Mouse (Mus musculus) neural tube, embryonic 12.5 days (tissue): ENCODE results near the gene Lmx1b. TPM values are rescaled to one million over a fixed set of nuclear protein-coding genes. Genes with fewer than 3 reads are reported as not detected.

Experiments
- ATAC-seq: fragments of 200-750 bp; cut with Nextera tagmentation; 2 replicates; pipeline ENCODE4 v1.8.0; 2017; ENCODE audit warnings: low read depth, mild to moderate bottlenecking, moderate TSS enrichment, moderate library complexity; ENCODE audit not compliant: low FRiP score
- H3K27ac ChIP-seq: fragments of 300-500 bp; sonication (generic); 2 replicates; pipeline ENCODE4 v1.5.1; 2016
- H3K27me3 ChIP-seq: fragments of 300-500 bp; sonication (generic); replicated peaks from 2 replicates; pipeline ENCODE4 v1.6.1; 2016; ENCODE audit warnings: mild to moderate bottlenecking
- H3K36me3 ChIP-seq: fragments of 300-500 bp; sonication (generic); 2 replicates; pipeline ENCODE4 v1.6.1; 2016; ENCODE audit warnings: mild to moderate bottlenecking
- H3K4me1 ChIP-seq: fragments of 300-500 bp; sonication (generic); 2 replicates; pipeline ENCODE4 v1.6.1; 2016
- H3K4me2 ChIP-seq: fragments of 300-500 bp; sonication (generic); replicated peaks from 2 replicates; pipeline ENCODE4 v1.6.1; 2016; ENCODE audit warnings: mild to moderate bottlenecking
- H3K4me3 ChIP-seq: fragments of 300-500 bp; sonication (generic); 2 replicates; pipeline ENCODE4 v1.5.1; 2016
- H3K9ac ChIP-seq: fragments of 300-500 bp; sonication (generic); 2 replicates; pipeline ENCODE4 v1.6.1; 2016; ENCODE audit warnings: mild to moderate bottlenecking
- H3K9me3 ChIP-seq: fragments of 300-500 bp; sonication (generic); 2 replicates; pipeline ENCODE4 v1.6.1; 2016; ENCODE audit warnings: mild to moderate bottlenecking
- WGBS: fragments of 180-500 bp; shearing (Covaris S2); methylation state at CpG from one replicate; pipeline ENCODE4 v1.1.7; 2016; 5-methylcytosine and 5-hydroxymethylcytosine counted together
- polyA plus RNA-seq: library from polyadenylated mRNA; unstranded; fragments of >200 nt; fragmentation: Nextera tagmentation; extraction: Ambion mirVana; gene quantifications from 2 replicates; pipeline ENCODE4 v1.2.1, GENCODE M21; 2016

Gene Lmx1b
- polyA plus RNA-seq, 1 experiment from 2014 or later = 4.6 TPM

DNA sequence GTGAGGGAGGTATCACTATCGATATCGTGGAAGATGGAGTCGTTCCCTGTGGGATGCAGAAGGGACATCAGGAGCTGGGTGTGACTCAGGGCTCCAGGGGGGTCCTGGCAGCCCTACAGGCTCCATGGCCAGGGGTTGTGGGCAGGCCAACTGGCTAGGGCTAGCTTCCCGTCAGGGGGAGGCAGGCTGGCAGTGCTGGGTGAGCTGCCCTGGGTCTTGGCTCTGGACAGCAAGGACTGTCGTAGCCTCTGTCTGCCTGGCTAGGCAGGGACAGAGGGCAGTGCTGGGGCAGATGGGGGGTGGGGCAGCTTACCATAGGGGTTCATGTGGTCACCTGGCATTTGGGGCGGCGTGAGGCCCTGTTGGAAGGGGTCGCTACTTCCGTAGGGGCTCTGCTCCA, 75.6 kb downstream of the Lmx1b start:
- 87% methylated on average over 9 of the region's 9 CpGs for WGBS

DNA sequence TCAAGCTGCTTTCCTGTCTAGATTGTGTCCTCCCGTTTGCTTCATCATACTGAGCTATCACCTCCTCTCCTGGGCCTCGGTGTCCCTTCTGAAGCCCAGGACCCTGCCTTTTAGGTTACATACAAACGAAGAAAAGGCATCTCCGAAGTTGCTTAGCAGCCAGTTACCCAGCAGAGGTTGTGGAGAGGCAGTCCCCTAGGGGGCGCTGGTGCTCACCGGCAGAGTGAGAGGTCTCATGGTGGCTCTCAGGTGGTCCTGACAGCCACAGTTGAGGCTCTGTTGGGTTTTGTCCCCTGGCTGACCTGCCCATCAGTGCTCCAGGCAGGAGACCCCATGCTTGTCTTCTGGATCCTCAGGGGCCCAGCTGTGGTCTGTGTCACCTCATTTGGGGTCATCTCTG, 80.6 kb downstream of the Lmx1b start:
- no peak overlapping the region for H3K9ac ChIP-seq
- 9% methylated on average over 6 of the region's 6 CpGs for WGBS
- ATAC-seq = no peak
- H3K4me1 ChIP-seq = peaks cover 3% of the 10 kb centered on the region; the same call in 1 of the 2 replicates
- H3K4me2 ChIP-seq = no peak overlapping the region
- H3K9me3 ChIP-seq = no peaks in the 10 kb centered on the region
- H3K27me3 ChIP-seq = peaks cover 29% of the 10 kb centered on the region
- no peak overlapping the region for H3K27ac ChIP-seq
- no peaks in the 10 kb centered on the region for H3K36me3 ChIP-seq
- H3K4me3 ChIP-seq = no peak overlapping the region

More for the DNA sequence above, 75.6 kb downstream of the Lmx1b start:
- Histone ChIP-seq H3K4me2 (no peak overlapping the region), H3K27ac (no peak overlapping the region), H3K27me3 (peaks cover 69% of the 10 kb centered on the region), H3K36me3 (no peaks in the 10 kb centered on the region), H3K4me1 (peaks cover 10% of the 10 kb centered on the region), H3K9ac (no peak overlapping the region), H3K4me3 (no peak overlapping the region), H3K9me3 (no peaks in the 10 kb centered on the region)
- ATAC-seq = no peak

GRCm38 (mm10) chr2:33559334-33559733, 81.0 kb downstream of the Lmx1b start:
- no peak overlapping the region for H3K4me2 ChIP-seq
- H3K4me3 ChIP-seq = no peak overlapping the region
- no peak overlapping the region for H3K9ac ChIP-seq
- H3K36me3 ChIP-seq = no peaks in the 10 kb centered on the region
- WGBS = 44% methylated on average over 7 of the region's 7 CpGs
- H3K27ac ChIP-seq = no peak overlapping the region
- H3K9me3 ChIP-seq = no peaks in the 10 kb centered on the region
- no peak for ATAC-seq
- H3K27me3 ChIP-seq = peaks cover 28% of the 10 kb centered on the region
- H3K4me1 ChIP-seq = peaks cover 3% of the 10 kb centered on the region; the same call in 1 of the 2 replicates

DNA sequence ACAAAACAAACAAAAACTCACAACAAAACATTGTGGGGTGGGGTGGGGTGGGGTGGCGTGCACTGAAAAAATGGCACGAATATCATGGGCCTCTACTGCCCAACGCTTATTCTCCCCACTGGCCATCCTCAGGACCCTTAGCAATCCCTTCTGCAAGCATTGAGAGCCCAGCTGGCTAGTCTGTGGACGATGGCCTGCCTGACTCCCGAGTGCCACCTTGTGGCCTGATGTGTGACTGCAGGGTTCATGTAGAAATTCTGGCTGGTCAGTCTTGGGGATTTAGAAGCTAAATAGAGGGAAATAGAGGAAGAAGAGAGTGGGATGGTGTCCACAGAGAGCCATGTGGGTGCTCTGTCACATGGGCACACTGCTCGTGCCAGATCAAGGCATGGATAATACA, 82.1 kb downstream of the Lmx1b start:
- H3K27me3 ChIP-seq = peaks cover 22% of the 10 kb centered on the region
- ATAC-seq = no peak

GRCm38 (mm10) chr2:33555573-33555972, 84.7 kb downstream of the Lmx1b start:
- 75% methylated on average over 8 of the region's 8 CpGs for WGBS
- H3K36me3 ChIP-seq = no peaks in the 10 kb centered on the region

More for the DNA sequence above, 82.1 kb downstream of the Lmx1b start:
- 11% methylated on average over 6 of the region's 6 CpGs for WGBS
- H3K9ac ChIP-seq = no peak overlapping the region
- no peaks in the 10 kb centered on the region for H3K36me3 ChIP-seq
- H3K4me2 ChIP-seq = no peak overlapping the region
- peaks cover 3% of the 10 kb centered on the region; the same call in 1 of the 2 replicates for H3K4me1 ChIP-seq
- no peaks in the 10 kb centered on the region for H3K9me3 ChIP-seq
- no peak overlapping the region for H3K4me3 ChIP-seq
- no peak overlapping the region for H3K27ac ChIP-seq

GRCm38 (mm10) chr2:33552672-33553071, 87.6 kb downstream of the Lmx1b start:
- Histone ChIP-seq H3K9ac (no peak overlapping the region), H3K4me1 (no peaks in the 10 kb centered on the region), H3K4me3 (no peak overlapping the region), H3K27me3 (no peaks in the 10 kb centered on the region; the same call in 1 of the 2 replicates), H3K27ac (no peak overlapping the region), H3K36me3 (no peaks in the 10 kb centered on the region), H3K9me3 (no peaks in the 10 kb centered on the region), H3K4me2 (no peak overlapping the region)
- ATAC-seq = no peak
- 56% methylated on average over 5 of the region's 5 CpGs for WGBS

More at GRCm38 (mm10) chr2:33555573-33555972, 84.7 kb downstream of the Lmx1b start:
- H3K4me3 ChIP-seq = no peak overlapping the region
- H3K4me2 ChIP-seq = no peak overlapping the region
- H3K27me3 ChIP-seq = peaks cover 9% of the 10 kb centered on the region
- H3K9ac ChIP-seq = no peak overlapping the region
- H3K9me3 ChIP-seq = no peaks in the 10 kb centered on the region
- peak overlapping the region; percentile 10; the same call in 1 of the 2 replicates for H3K27ac ChIP-seq
- H3K4me1 ChIP-seq = peaks cover 3% of the 10 kb centered on the region; the same call in 1 of the 2 replicates
- ATAC-seq = no peak

DNA sequence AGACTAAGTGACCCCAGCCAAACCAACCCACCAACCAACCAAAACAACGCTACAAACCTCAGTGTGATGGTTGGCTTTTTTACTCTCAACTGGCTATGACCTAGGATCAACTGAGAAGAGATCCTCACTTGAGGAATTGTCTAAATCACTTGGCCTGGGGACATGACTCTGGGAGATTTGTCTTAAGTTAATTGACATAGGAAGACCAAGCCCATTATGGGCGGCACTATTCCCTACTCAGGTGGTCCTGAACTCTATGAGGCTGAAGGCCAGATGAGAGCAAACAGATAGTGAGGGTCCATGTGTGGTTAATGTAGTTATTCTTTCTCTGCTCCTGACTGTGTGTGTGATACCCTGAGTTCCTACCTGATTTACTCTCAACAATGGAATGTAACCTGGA, 92.7 kb downstream of the Lmx1b start:
- Histone ChIP-seq H3K4me1 (peaks cover 38% of the 10 kb centered on the region), H3K9ac (no peak overlapping the region), H3K27me3 (peaks cover 29% of the 10 kb centered on the region), H3K27ac (no peak overlapping the region), H3K9me3 (no peaks in the 10 kb centered on the region), H3K4me2 (no peak overlapping the region), H3K36me3 (no peaks in the 10 kb centered on the region), H3K4me3 (no peak overlapping the region)
- WGBS = 94% methylated on average over 2 of the region's 2 CpGs
- no peak for ATAC-seq

GRCm38 (mm10) chr2:33546879-33547278, 93.4 kb downstream of the Lmx1b start:
- no peak overlapping the region for H3K27ac ChIP-seq
- H3K4me2 ChIP-seq = peak overlapping the region; percentile 25; the same call in 1 of the 2 replicates
- H3K9me3 ChIP-seq = no peaks in the 10 kb centered on the region
- peak; percentile 47 for ATAC-seq
- H3K4me3 ChIP-seq = no peak overlapping the region
- WGBS = 26% methylated on average over 6 of the region's 6 CpGs
- H3K9ac ChIP-seq = no peak overlapping the region
- H3K4me1 ChIP-seq = peaks cover 38% of the 10 kb centered on the region
- peaks cover 33% of the 10 kb centered on the region for H3K27me3 ChIP-seq
- H3K36me3 ChIP-seq = no peaks in the 10 kb centered on the region

DNA sequence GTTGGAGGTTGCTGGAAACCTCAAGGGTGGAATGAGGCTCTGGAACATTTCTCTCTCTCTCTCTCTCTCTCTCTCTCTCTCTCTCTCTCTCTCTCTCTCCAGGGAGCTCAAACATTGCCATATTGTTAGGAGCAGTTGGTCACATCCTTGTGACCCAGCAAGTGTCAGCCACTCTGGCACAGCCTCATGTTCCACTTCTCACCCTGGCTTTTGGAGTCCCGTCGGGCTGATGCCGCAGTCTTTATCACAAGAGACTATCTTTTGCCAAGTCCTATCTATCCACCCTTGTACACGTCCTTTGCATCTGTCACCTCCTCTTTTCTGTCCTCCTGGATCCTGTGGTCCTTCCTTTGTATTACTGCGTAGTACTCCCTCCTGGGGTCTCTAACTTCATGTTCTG, 94.3 kb downstream of the Lmx1b start:
- Histone ChIP-seq H3K4me1 (peaks cover 38% of the 10 kb centered on the region), H3K9me3 (no peaks in the 10 kb centered on the region), H3K36me3 (no peaks in the 10 kb centered on the region), H3K27me3 (peaks cover 39% of the 10 kb centered on the region), H3K4me3 (no peak overlapping the region), H3K4me2 (no peak overlapping the region), H3K27ac (no peak overlapping the region), H3K9ac (no peak overlapping the region)
- ATAC-seq = no peak
- 83% methylated on average over 5 of the region's 5 CpGs for WGBS

DNA sequence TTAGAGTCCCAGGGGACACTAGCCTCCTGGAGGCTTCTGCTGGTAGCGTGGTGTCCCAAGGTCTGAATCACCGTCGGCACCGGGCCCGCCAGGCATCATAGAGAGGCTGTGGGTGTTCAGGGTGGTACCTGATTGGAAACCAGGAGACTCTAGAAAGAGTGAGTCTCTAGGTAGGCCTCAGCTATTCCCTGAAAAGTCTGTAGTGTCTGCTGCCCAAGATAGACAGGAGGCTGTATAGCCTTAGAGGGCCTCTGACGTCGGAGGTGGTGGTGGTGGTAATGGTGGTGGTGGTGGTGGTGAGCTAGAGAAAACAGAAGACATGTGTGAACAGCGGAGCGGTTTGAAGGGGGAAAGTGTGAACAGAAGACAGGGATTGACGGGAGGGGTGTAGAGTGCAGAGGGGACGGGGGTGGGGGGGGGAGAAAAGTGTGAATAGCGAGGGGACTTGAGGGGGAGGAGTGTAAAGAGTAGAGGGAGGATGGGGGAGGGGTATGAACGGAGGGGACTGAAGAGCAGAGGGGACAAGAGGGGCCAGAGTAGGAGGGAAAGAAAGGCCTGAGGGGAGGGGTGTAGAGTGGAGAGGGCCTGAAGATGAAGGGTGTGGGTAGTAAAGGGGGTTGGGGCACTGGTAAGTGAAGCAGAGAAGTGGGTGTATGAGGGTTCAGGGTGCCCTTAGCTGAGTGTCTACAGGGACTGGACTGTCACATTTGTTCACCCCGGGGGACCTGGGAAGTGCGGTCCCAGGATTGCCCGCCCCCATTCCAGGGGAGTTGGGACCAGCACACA, 95.3 kb downstream of the Lmx1b start:
- WGBS = 18% methylated on average over 16 of the region's 16 CpGs
- peaks cover 44% of the 10 kb centered on the region for H3K27me3 ChIP-seq
- H3K4me1 ChIP-seq = peaks cover 38% of the 10 kb centered on the region
- peak overlapping the region; percentile 72; the same call in 1 of the 2 replicates for H3K27ac ChIP-seq
- H3K4me2 ChIP-seq = peak overlapping the region; percentile 85
- H3K9ac ChIP-seq = peak overlapping the region; percentile 50
- no peak for ATAC-seq
- H3K36me3 ChIP-seq = no peaks in the 10 kb centered on the region
- H3K4me3 ChIP-seq = peak overlapping the region; percentile 42; the same call in 1 of the 2 replicates
- no peaks in the 10 kb centered on the region for H3K9me3 ChIP-seq

GRCm38 (mm10) chr2:33544203-33544762, 96.0 kb downstream of the Lmx1b start:
- Histone ChIP-seq H3K27ac (peak overlapping the region; percentile 72; the same call in 1 of the 2 replicates), H3K4me1 (peaks cover 38% of the 10 kb centered on the region), H3K9ac (peak overlapping the region; percentile 50), H3K36me3 (no peaks in the 10 kb centered on the region), H3K4me2 (peak overlapping the region; percentile 85), H3K9me3 (no peaks in the 10 kb centered on the region), H3K4me3 (peak overlapping the region; percentile 42), H3K27me3 (peaks cover 48% of the 10 kb centered on the region)
- WGBS = under 1% methylated on average over 43 of the region's 43 CpGs
- ATAC-seq = no peak

- no peaks in the 10 kb centered on the region for H3K36me3 ChIP-seq
- no peaks in the 10 kb centered on the region for H3K9me3 ChIP-seq
- H3K27ac ChIP-seq = peak overlapping the region; percentile 72
- H3K4me3 ChIP-seq = peak overlapping the region; percentile 42
- H3K27me3 ChIP-seq = peaks cover 48% of the 10 kb centered on the region
- 2% methylated on average over 30 of the region's 38 CpGs for WGBS
- H3K4me1 ChIP-seq = peaks cover 38% of the 10 kb centered on the region
- H3K4me2 ChIP-seq = peak overlapping the region; percentile 85
- peak overlapping the region; percentile 50 for H3K9ac ChIP-seq
- peak; percentile 81 for ATAC-seq
Observed at GRCm38 (mm10) chr2:33543429-33544202, 96.7 kb downstream of the Lmx1b start.
